Mouse (Mus musculus): ENCODE measurements around the gene Wdr44. TPM values are rescaled to one million over a fixed set of nuclear protein-coding genes. Genes with fewer than 3 reads are reported as not detected.
"Not testable (repeated sequence)": the region's sequence is repeated elsewhere in the genome, so short reads cannot be mapped to it uniquely, and the experiment has no call there.

Wdr44 gene
- polyA plus RNA-seq, 1 experiment = not detected

GRCm38 (mm10) chrX:23694588-23694987 is 1.7 kb downstream of the Wdr44 start:
- Histone ChIP-seq H3K4me1 (ENCODE audit: control insufficient read depth, insufficient read depth, low read length) (no peaks in the 10 kb centered on the region), H3K4me3 (ENCODE audit: insufficient read depth, low read depth, low read length) (no peak overlapping the region), H3K27ac (ENCODE audit: insufficient read depth, low read depth, low read length) (no peak overlapping the region)
- WGBS = 63% methylated on average over 3 of the region's 3 CpGs
- TF ChIP-seq POLR2A (IDR thresholded peaks at IDR 0.05; ENCODE audit: insufficient read depth, low read depth, low read length) (no peak), CTCF (IDR thresholded peaks at IDR 0.05; ENCODE audit: insufficient read depth, low read depth, low read length) (no peak)

DNA sequence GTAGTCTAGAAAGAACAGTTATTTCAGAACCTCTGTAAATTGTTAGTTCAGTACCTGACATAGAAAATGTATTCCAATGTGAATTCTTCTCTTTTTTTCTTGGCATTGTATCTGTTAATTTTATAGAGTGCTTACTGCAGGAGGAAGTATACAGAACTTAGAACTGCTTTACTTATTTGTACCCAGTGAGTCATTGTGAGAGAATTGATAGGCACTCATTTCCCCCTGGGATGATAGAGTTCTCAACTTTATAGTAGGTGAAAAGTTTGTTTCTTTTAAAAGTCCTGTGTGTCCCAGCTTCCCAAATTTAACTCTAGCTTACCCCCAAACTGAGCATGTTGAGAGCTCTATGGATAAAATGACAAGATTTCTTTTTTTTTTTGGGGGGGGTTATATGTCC is 2.3 kb downstream of the Wdr44 start:
- Histone ChIP-seq H3K4me1 (ENCODE audit: control insufficient read depth, insufficient read depth, low read length) (no peaks in the 10 kb centered on the region), H3K4me3 (ENCODE audit: insufficient read depth, low read depth, low read length) (no peak overlapping the region), H3K27ac (ENCODE audit: insufficient read depth, low read depth, low read length) (no peak overlapping the region)
- TF ChIP-seq CTCF (IDR thresholded peaks at IDR 0.05; ENCODE audit: insufficient read depth, low read depth, low read length) (no peak), POLR2A (IDR thresholded peaks at IDR 0.05; ENCODE audit: insufficient read depth, low read depth, low read length) (no peak)

DNA sequence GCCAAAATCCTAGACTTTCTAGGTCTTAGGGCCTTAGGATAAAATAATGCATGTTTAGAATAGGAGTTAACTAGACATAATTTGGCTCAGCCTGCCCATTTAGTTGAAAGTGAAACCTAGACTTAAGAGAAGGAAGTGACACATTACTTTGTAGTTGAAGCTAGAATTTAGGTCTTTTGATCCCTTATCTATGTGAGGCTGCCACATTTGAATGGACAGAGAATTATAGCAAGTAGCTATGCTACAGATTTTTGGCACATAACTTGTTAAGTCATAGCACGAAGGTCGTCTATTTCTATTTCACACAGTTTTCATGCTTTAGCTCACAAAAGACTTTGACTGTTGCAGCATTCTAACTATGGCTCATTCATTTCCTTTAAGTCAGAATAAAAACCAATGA is 4.5 kb downstream of the Wdr44 start:
- whole genome bisulfite sequencing = 76% methylated on average over 2 of the region's 2 CpGs

GRCm38 (mm10) chrX:23699023-23699422 is 6.2 kb downstream of the Wdr44 start:
- Histone ChIP-seq H3K4me1 (ENCODE audit: control insufficient read depth, insufficient read depth, low read length) (no peaks in the 10 kb centered on the region), H3K4me3 (ENCODE audit: insufficient read depth, low read depth, low read length) (no peak overlapping the region), H3K27ac (ENCODE audit: insufficient read depth, low read depth, low read length) (no peak overlapping the region)
- TF ChIP-seq CTCF (IDR thresholded peaks at IDR 0.05; ENCODE audit: insufficient read depth, low read depth, low read length) (no peak), POLR2A (IDR thresholded peaks at IDR 0.05; ENCODE audit: insufficient read depth, low read depth, low read length) (no peak)
- WGBS = 94% methylated on average over 1 of the region's 1 CpGs

More for the DNA sequence above, 4.5 kb downstream of the Wdr44 start:
- Histone ChIP-seq H3K27ac (ENCODE audit: insufficient read depth, low read depth, low read length) (no peak overlapping the region), H3K4me3 (ENCODE audit: insufficient read depth, low read depth, low read length) (no peak overlapping the region), H3K4me1 (ENCODE audit: control insufficient read depth, insufficient read depth, low read length) (no peaks in the 10 kb centered on the region)
- TF ChIP-seq POLR2A (IDR thresholded peaks at IDR 0.05; ENCODE audit: insufficient read depth, low read depth, low read length) (no peak), CTCF (IDR thresholded peaks at IDR 0.05; ENCODE audit: insufficient read depth, low read depth, low read length) (no peak)

- 68% methylated on average over 1 of the region's 1 CpGs for WGBS
- no peak for TF ChIP-seq CTCF (IDR thresholded peaks at IDR 0.05; ENCODE audit: insufficient read depth, low read depth, low read length)
- TF ChIP-seq POLR2A (IDR thresholded peaks at IDR 0.05; ENCODE audit: insufficient read depth, low read depth, low read length) = no peak
- H3K4me3 ChIP-seq (ENCODE audit: insufficient read depth, low read depth, low read length) = no peak overlapping the region
- H3K4me1 ChIP-seq (ENCODE audit: control insufficient read depth, insufficient read depth, low read length) = no peaks in the 10 kb centered on the region
- H3K27ac ChIP-seq (ENCODE audit: insufficient read depth, low read depth, low read length) = no peak overlapping the region
Measured at GRCm38 (mm10) chrX:23717247-23717646, 24.4 kb downstream of the Wdr44 start.

GRCm38 (mm10) chrX:23727463-23727862 is 34.6 kb downstream of the Wdr44 start:
- Histone ChIP-seq H3K4me3 (ENCODE audit: insufficient read depth, low read depth, low read length) (no peak overlapping the region), H3K27ac (ENCODE audit: insufficient read depth, low read depth, low read length) (no peak overlapping the region), H3K4me1 (ENCODE audit: control insufficient read depth, insufficient read depth, low read length) (no peaks in the 10 kb centered on the region)
- TF ChIP-seq CTCF (IDR thresholded peaks at IDR 0.05; ENCODE audit: insufficient read depth, low read depth, low read length) (no peak), POLR2A (IDR thresholded peaks at IDR 0.05; ENCODE audit: insufficient read depth, low read depth, low read length) (no peak)
- WGBS = 50% methylated on average over 1 of the region's 1 CpGs

- TF ChIP-seq CTCF (IDR thresholded peaks at IDR 0.05; ENCODE audit: insufficient read depth, low read depth, low read length) = no peak
- no peak for TF ChIP-seq POLR2A (IDR thresholded peaks at IDR 0.05; ENCODE audit: insufficient read depth, low read depth, low read length)
- Histone ChIP-seq H3K4me1 (ENCODE audit: control insufficient read depth, insufficient read depth, low read length) (no peaks in the 10 kb centered on the region), H3K27ac (ENCODE audit: insufficient read depth, low read depth, low read length) (no peak overlapping the region), H3K4me3 (ENCODE audit: insufficient read depth, low read depth, low read length) (no peak overlapping the region)
- WGBS = 58% methylated on average over 1 of the region's 1 CpGs
Measured at GRCm38 (mm10) chrX:23754671-23755070, 61.8 kb downstream of the Wdr44 start.

DNA sequence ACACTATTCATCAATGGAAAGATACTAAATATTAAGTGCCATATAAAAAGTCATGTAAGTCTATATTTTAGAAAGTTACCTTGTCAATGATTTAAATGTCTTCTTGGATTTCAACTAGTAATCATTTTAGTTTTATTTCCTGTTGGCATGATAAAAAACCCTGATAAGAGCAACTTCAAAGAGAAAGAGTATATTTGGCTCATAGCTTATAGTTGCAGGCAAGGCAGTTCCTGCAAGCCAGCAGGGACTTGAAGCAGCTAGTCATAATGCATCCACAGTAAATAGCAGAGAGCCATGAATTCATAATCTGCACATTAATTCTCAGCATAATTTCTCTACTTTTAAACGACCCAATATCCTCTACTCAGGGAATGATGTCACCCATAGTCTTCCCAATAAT is 75.0 kb downstream of the Wdr44 start:
- TF ChIP-seq POLR2A (IDR thresholded peaks at IDR 0.05; ENCODE audit: insufficient read depth, low read depth, low read length) (no peak), CTCF (IDR thresholded peaks at IDR 0.05; ENCODE audit: insufficient read depth, low read depth, low read length) (no peak)
- no peak overlapping the region for H3K27ac ChIP-seq (ENCODE audit: insufficient read depth, low read depth, low read length)
- H3K4me1 ChIP-seq (ENCODE audit: control insufficient read depth, insufficient read depth, low read length) = no peaks in the 10 kb centered on the region
- WGBS = 70% methylated on average over 1 of the region's 1 CpGs
- H3K4me3 ChIP-seq (ENCODE audit: insufficient read depth, low read depth, low read length) = no peak overlapping the region

- Histone ChIP-seq H3K27ac (ENCODE audit: insufficient read depth, low read depth, low read length) (no peak overlapping the region), H3K4me3 (ENCODE audit: insufficient read depth, low read depth, low read length) (no peak overlapping the region), H3K4me1 (ENCODE audit: control insufficient read depth, insufficient read depth, low read length) (no peaks in the 10 kb centered on the region)
- WGBS = 96% methylated on average over 3 of the region's 3 CpGs
- TF ChIP-seq POLR2A (IDR thresholded peaks at IDR 0.05; ENCODE audit: insufficient read depth, low read depth, low read length) = no peak
- no peak for TF ChIP-seq CTCF (IDR thresholded peaks at IDR 0.05; ENCODE audit: insufficient read depth, low read depth, low read length)
Measured at GRCm38 (mm10) chrX:23807125-23807524, 114.3 kb downstream of the Wdr44 start.

DNA sequence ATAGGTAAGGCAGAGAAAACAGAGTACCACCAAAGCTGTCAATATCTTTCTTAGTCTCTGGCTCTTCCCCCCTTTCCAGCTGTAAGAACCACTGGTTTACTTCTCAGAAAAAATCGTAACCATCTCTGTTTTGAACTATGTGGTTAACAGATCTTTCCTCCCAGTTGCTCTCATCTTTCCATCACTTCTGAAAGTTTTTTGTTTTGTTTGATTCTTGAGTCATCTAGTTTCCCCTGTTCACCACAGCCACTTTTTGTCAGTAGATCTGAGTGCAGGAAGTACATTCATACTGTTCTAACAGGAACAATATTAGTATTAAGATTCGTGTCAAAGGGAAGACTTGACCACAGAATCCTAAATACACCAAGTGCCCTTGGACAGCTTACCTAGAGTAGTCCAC is 117.5 kb downstream of the Wdr44 start:
- WGBS = 83% methylated on average over 2 of the region's 2 CpGs
- no peak overlapping the region for H3K4me3 ChIP-seq (ENCODE audit: insufficient read depth, low read depth, low read length)
- TF ChIP-seq POLR2A (IDR thresholded peaks at IDR 0.05; ENCODE audit: insufficient read depth, low read depth, low read length) = no peak
- TF ChIP-seq CTCF (IDR thresholded peaks at IDR 0.05; ENCODE audit: insufficient read depth, low read depth, low read length) = no peak
- no peaks in the 10 kb centered on the region for H3K4me1 ChIP-seq (ENCODE audit: control insufficient read depth, insufficient read depth, low read length)
- H3K27ac ChIP-seq (ENCODE audit: insufficient read depth, low read depth, low read length) = no peak overlapping the region

DNA sequence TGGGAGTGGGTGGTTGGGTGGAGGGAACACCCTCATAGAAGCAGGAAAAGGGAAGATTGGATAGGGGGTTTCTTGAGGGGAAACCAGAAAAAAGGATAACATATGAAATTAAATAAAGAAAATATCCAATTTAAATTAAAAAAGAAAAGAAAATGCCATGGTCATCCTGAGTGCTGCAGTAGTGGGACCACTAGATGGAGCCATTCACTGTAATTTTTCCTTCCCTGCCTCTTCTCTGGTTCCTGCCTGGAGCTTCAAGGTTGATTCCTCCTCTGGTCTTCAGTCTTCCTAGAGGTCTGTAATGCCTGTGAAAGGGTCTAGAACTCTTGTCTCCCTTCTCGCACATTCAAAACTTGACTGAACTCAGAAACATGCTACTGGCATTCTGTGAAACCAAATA is 120.4 kb downstream of the Wdr44 start:
- WGBS = 82% methylated on average over 1 of the region's 1 CpGs
- H3K4me1 ChIP-seq (ENCODE audit: control insufficient read depth, insufficient read depth, low read length); H3K27ac ChIP-seq (ENCODE audit: insufficient read depth, low read depth, low read length); H3K4me3 ChIP-seq (ENCODE audit: insufficient read depth, low read depth, low read length): not testable (repeated sequence)

- not testable (repeated sequence) for H3K4me3 ChIP-seq (ENCODE audit: insufficient read depth, low read depth, low read length); H3K4me1 ChIP-seq (ENCODE audit: control insufficient read depth, insufficient read depth, low read length); H3K27ac ChIP-seq (ENCODE audit: insufficient read depth, low read depth, low read length)
- WGBS = 91% methylated on average over 6 of the region's 6 CpGs
Measured at GRCm38 (mm10) chrX:23822885-23823284, 130.0 kb downstream of the Wdr44 start.
